10 mouse cellular contexts compared by ENCODE assay signal in genomic region chr13:24297252-24297651, GRCm38 (mm10). TPM values are rescaled to one million over a fixed set of nuclear protein-coding genes. Genes with fewer than 3 reads are reported as not detected.
DNase-seq lines count a peak whose midpoint lies in the region; ATAC-seq and TF ChIP-seq lines count a peak whose summit lies in the region.
"Had no signal": no experiment of that assay in that cellular context is flagged by ENCODE, and none has a peak within 500 bp of the region (broad histone marks: within the 10 kb centered on the region; RNA-seq: fewer than 3 reads in every experiment).

No protein-coding gene starts in this region.

- peak; percentile 68 for TF ChIP-seq CTCF in liver, adult 2 months (IDR thresholded peaks at IDR 0.05; ENCODE audit: low read depth, low read length)
- TF ChIP-seq CTCF in embryonic fibroblast, embryonic 13.5 days (IDR thresholded peaks at IDR 0.05; ENCODE audit: borderline replicate concordance, insufficient read depth, low read length) = peak; percentile 69; the same call in 1 of the 2 replicates
- peak; percentile 91 for TF ChIP-seq CTCF in liver, embryonic 14.5 days (IDR thresholded peaks at IDR 0.05; ENCODE audit: low read depth)

- no peak for DNase-seq in cerebellum, adult 11-12 months
- peak; percentile 35 for DNase-seq in liver, adult 2 months (ENCODE audit: extremely low read depth, low read depth, low spot score)
- DNase-seq in liver, embryonic 11.5 days (ENCODE audit: low spot score) = no peak
- DNase-seq in adrenal gland, postnatal 25 days = peak; percentile 41
- peak in 2 of 3 experiments; percentile 23 to 29 for DNase-seq in liver, embryonic 14.5 days (ENCODE audit: low read depth in 3 of 3, low spot score in 3 of 3)
- DNase-seq in retina, postnatal 7 days (ENCODE audit: low read depth, low spot score) = peak; percentile 56

- H3K27ac ChIP-seq in liver, adult 2 months (replicated peaks; ENCODE audit: insufficient read depth, low read depth, low read length) = no peak overlapping the region
- H3K27ac ChIP-seq in liver, embryonic 11.5 days (ENCODE audit: low read depth, low read length) = no peak overlapping the region
- no peak overlapping the region for H3K27ac ChIP-seq in embryonic fibroblast, embryonic 13.5 days (ENCODE audit: insufficient read depth, low read length)
- no peak overlapping the region for H3K27ac ChIP-seq in liver, embryonic 14.5 days
- H3K27ac ChIP-seq: hindbrain, embryonic 15.5 days had no signal

- no peak overlapping the region for H3K4me3 ChIP-seq in liver, adult 2 months (ENCODE audit: insufficient read depth, low read depth, low read length)
- H3K4me3 ChIP-seq in liver, embryonic 11.5 days (ENCODE audit: low read depth, low read length) = no peak overlapping the region
- no peak overlapping the region for H3K4me3 ChIP-seq in embryonic fibroblast, embryonic 13.5 days (ENCODE audit: insufficient read depth, low read length)
- H3K4me3 ChIP-seq in liver, embryonic 14.5 days (ENCODE audit: insufficient read depth in 1 of 2, low read depth in 2 of 2, low read length in 2 of 2) = no peak overlapping the region
- H3K4me3 ChIP-seq: hindbrain, embryonic 15.5 days; myocyte had no signal

- no peak for TF ChIP-seq POLR2A in liver, adult 2 months (IDR thresholded peaks at IDR 0.05; ENCODE audit: extremely low read depth, insufficient read depth, low read length)
- no peak for TF ChIP-seq POLR2A in embryonic fibroblast, embryonic 13.5 days (IDR thresholded peaks at IDR 0.05; ENCODE audit: low read depth, low read length)

- no peaks in the 10 kb centered on the region for H3K27me3 ChIP-seq in liver, adult 2 months (ENCODE audit: control insufficient read depth, insufficient read depth, low read length)
- H3K27me3 ChIP-seq in liver, embryonic 11.5 days (replicated peaks; ENCODE audit: control insufficient read depth, insufficient read depth, low read length) = peaks cover 3% of the 10 kb centered on the region; the same call in 1 of the 2 replicates
- no peaks in the 10 kb centered on the region for H3K27me3 ChIP-seq in liver, embryonic 14.5 days (ENCODE audit: control insufficient read depth, insufficient read depth, low read length)
- H3K27me3 ChIP-seq: hindbrain, embryonic 15.5 days had no signal

- ATAC-seq in cerebellum, adult (ENCODE audit: insufficient number of reproducible peaks, low FRiP score, low TSS enrichment) = peak; percentile 26; the same call in 1 of the 2 replicates
- ATAC-seq in liver, embryonic 11.5 days (replicated peaks; ENCODE audit: low FRiP score) = no peak
- no peak for ATAC-seq in liver, embryonic 14.5 days (ENCODE audit: insufficient read depth)

- no peak overlapping the region for H3K9ac ChIP-seq in liver, adult 2 months (ENCODE audit: low read depth, low read length)
- no peak overlapping the region for H3K9ac ChIP-seq in liver, embryonic 11.5 days (ENCODE audit: low read depth, low read length)
- H3K9ac ChIP-seq in liver, embryonic 14.5 days (replicated peaks) = no peak overlapping the region
- H3K9ac ChIP-seq: hindbrain, embryonic 15.5 days had no signal

- H3K4me1 ChIP-seq in liver, adult 2 months (ENCODE audit: control insufficient read depth, insufficient read depth, low read length) = no peaks in the 10 kb centered on the region
- H3K4me1 ChIP-seq in liver, embryonic 11.5 days (replicated peaks; ENCODE audit: control insufficient read depth, insufficient read depth, low read length) = no peaks in the 10 kb centered on the region
- no peaks in the 10 kb centered on the region for H3K4me1 ChIP-seq in embryonic fibroblast, embryonic 13.5 days (ENCODE audit: control insufficient read depth, insufficient read depth, low read length)
- no peaks in the 10 kb centered on the region for H3K4me1 ChIP-seq in liver, embryonic 14.5 days (replicated peaks; ENCODE audit: control insufficient read depth in 2 of 2, insufficient read depth in 2 of 2, low read length in 1 of 2)
- H3K4me1 ChIP-seq: hindbrain, embryonic 15.5 days had no signal

- no peak for TF ChIP-seq EP300 in liver, embryonic 14.5 days (IDR thresholded peaks at IDR 0.05; ENCODE audit: low read depth)

- H3K36me3 ChIP-seq in liver, adult 2 months (ENCODE audit: control insufficient read depth, insufficient read depth, low read length) = peaks cover 16% of the 10 kb centered on the region; the same call in 1 of the 2 replicates
- H3K36me3 ChIP-seq in liver, embryonic 11.5 days (ENCODE audit: control insufficient read depth, insufficient read depth, low read length) = no peaks in the 10 kb centered on the region
- H3K36me3 ChIP-seq in liver, embryonic 14.5 days (replicated peaks; ENCODE audit: control insufficient read depth, insufficient read depth, low read depth) = no peaks in the 10 kb centered on the region
- H3K36me3 ChIP-seq: hindbrain, embryonic 15.5 days had no signal

- 22% methylated on average over 4 of the region's 4 CpGs for WGBS in liver, adult 2 months
- WGBS in liver, embryonic 11.5 days = 11% methylated on average over 4 of the region's 4 CpGs
- 8% methylated on average over 4 of the region's 4 CpGs for WGBS in liver, embryonic 14.5 days (ENCODE audit: insufficient replicate concordance)

- H3K79me2 ChIP-seq in liver, adult 2 months (ENCODE audit: control insufficient read depth, insufficient read depth, low read length) = no peaks in the 10 kb centered on the region

- H3K9me3 ChIP-seq in liver, embryonic 11.5 days (ENCODE audit: control insufficient read depth, low read length) = no peaks in the 10 kb centered on the region
- no peaks in the 10 kb centered on the region for H3K9me3 ChIP-seq in liver, embryonic 14.5 days (ENCODE audit: control insufficient read depth, low read length)
- H3K9me3 ChIP-seq: hindbrain, embryonic 15.5 days had no signal

- H3K4me2 ChIP-seq in liver, embryonic 11.5 days = no peak overlapping the region
- no peak overlapping the region for H3K4me2 ChIP-seq in liver, embryonic 14.5 days (ENCODE audit: low read depth)
- H3K4me2 ChIP-seq: hindbrain, embryonic 15.5 days had no signal

RNA-seq across cellular contexts. Expression of gene Carmil1, which starts 16.7 kb away (rescaled TPM):
- total RNA-seq in liver, adult 2 months (2014; rRNA removed) = 4.6 and 7.7 TPM in 2 replicates
- 1.8 and 2.9 TPM in 2 replicates for polyA plus RNA-seq in liver, adult 2 months (2012; rRNA removed)
- polyA plus RNA-seq in liver, embryonic 11.5 days (2014; fragmentation: Nextera tagmentation; extraction: Ambion mirVana) = 18.6 and 20.1 TPM in 2 replicates
- total RNA-seq in adrenal gland, postnatal 25 days (2021) = 83.9 and 84.5 TPM in 2 replicates
- polyA plus RNA-seq in embryonic fibroblast, embryonic 13.5 days (2011; ENCODE audit: insufficient read length, low read depth, missing spikeins) = 29.1 TPM in 2 replicates
- polyA plus RNA-seq in liver, embryonic 14.5 days (2012; rRNA removed) = 1.5 and 1.8 TPM in 2 replicates
- 4.1 and 4.2 TPM in 2 replicates for polyA plus RNA-seq in liver, embryonic 14.5 days (2014; fragmentation: Nextera tagmentation; extraction: Ambion mirVana)

RNA-seq across cellular contexts. Expression of gene Cmah, which starts 30.0 kb away (rescaled TPM):
- total RNA-seq in liver, adult 2 months (2014; rRNA removed) = 35.2 and 49.3 TPM in 2 replicates
- 11.8 and 12.6 TPM in 2 replicates for polyA plus RNA-seq in liver, adult 2 months (2012; rRNA removed)
- 3.2 and 4.3 TPM in 2 replicates for polyA plus RNA-seq in liver, embryonic 11.5 days (2014; fragmentation: Nextera tagmentation; extraction: Ambion mirVana)
- 2.7 TPM in 2 replicates for total RNA-seq in adrenal gland, postnatal 25 days (2021)
- 0.78 and 1.1 TPM in 2 replicates for polyA plus RNA-seq in embryonic fibroblast, embryonic 13.5 days (2011; ENCODE audit: insufficient read length, low read depth, missing spikeins)
- polyA plus RNA-seq in liver, embryonic 14.5 days (2012; rRNA removed) = 0.24 and 0.42 TPM in 2 replicates
- 0.46 and 0.80 TPM in 2 replicates for polyA plus RNA-seq in liver, embryonic 14.5 days (2014; fragmentation: Nextera tagmentation; extraction: Ambion mirVana)

Comparison
In these comparisons a context has a peak if more than half of its experiments do, and no peak if none do; other contexts are left out.
1. DNase-seq: peak in liver, adult 2 months (single experiment), adrenal gland, postnatal 25 days (single experiment), liver, embryonic 14.5 days (2 of 3) and retina, postnatal 7 days (single experiment); none in cerebellum, adult 11-12 months (single experiment) and liver, embryonic 11.5 days (single experiment).
2. Peak in every context shown above with its lines, with median percentiles within 50 percentile points of each other: CTCF ChIP-seq.